Mouse (Mus musculus): ENCODE data around the gene Arl16. TPM values are rescaled to one million over a fixed set of nuclear protein-coding genes. Genes with fewer than 3 reads are reported as not detected.

Gene Arl16
- polyA plus RNA-seq, 1 experiment from 2014 or later: 36.4 TPM

DNA sequence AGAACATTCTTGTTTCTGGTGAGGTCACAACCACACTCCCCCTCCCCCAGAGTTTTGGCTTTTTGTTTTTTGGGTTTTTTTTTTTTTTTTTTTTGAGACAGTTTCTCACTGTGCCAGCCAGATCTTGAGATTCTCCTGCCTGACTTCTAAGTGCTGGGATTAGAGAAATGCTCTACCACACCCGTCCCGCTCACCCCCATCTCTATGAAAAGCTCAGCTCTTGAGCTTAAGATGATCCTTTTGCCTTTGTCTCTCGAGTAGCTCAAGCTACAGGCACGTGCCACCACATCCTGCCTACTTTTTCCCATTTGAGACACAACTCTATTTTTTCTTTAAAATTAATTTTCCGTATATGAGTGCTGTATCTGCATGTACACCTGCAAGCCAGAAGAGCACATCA, 3.0 kb downstream of the Arl16 start:
- peaks cover 64% of the 10 kb centered on the region for H3K36me3 ChIP-seq
- H3K27me3 ChIP-seq (replicated peaks): no peaks in the 10 kb centered on the region
- 88% methylated on average over 5 of the region's 5 CpGs for WGBS

DNA sequence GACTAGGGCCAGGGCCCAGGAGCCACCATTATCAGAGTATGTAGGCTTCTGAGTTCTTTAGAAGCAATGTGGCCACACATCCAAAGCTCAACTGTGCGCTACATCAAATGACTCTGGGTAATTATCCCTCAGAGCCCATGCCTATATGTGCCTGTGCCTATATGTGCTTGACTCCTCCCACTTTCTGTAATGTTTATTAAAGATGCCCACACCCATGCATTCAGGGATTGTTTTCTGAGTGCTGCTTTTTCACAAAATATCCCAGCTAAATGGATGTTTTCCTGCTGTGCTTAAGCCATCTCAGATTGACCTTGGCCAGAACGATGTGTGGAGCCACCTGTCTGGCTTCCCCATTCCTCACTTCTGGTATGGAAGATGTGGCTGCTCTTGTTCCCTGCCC, 3.9 kb downstream of the Arl16 start:
- Histone ChIP-seq H3K9ac (no peak overlapping the region), H3K36me3 (peaks cover 62% of the 10 kb centered on the region), H3K27ac (replicated peaks) (no peak overlapping the region), H3K4me2 (no peak overlapping the region), H3K27me3 (replicated peaks) (no peaks in the 10 kb centered on the region), H3K4me1 (peaks cover 32% of the 10 kb centered on the region), H3K4me3 (no peak overlapping the region), H3K9me3 (no peaks in the 10 kb centered on the region)
- WGBS: 89% methylated on average over 2 of the region's 2 CpGs
- ATAC-seq (ENCODE audit: extremely low read depth, insufficient number of reproducible peaks, low FRiP score, low TSS enrichment): no peak

More for the DNA sequence above, 3.0 kb downstream of the Arl16 start:
- ATAC-seq (ENCODE audit: extremely low read depth, insufficient number of reproducible peaks, low FRiP score, low TSS enrichment): no peak
- Histone ChIP-seq H3K4me1 (peaks cover 27% of the 10 kb centered on the region), H3K27ac (replicated peaks) (no peak overlapping the region), H3K4me3 (no peak overlapping the region), H3K9me3 (no peaks in the 10 kb centered on the region), H3K4me2 (no peak overlapping the region), H3K9ac (no peak overlapping the region)

DNA sequence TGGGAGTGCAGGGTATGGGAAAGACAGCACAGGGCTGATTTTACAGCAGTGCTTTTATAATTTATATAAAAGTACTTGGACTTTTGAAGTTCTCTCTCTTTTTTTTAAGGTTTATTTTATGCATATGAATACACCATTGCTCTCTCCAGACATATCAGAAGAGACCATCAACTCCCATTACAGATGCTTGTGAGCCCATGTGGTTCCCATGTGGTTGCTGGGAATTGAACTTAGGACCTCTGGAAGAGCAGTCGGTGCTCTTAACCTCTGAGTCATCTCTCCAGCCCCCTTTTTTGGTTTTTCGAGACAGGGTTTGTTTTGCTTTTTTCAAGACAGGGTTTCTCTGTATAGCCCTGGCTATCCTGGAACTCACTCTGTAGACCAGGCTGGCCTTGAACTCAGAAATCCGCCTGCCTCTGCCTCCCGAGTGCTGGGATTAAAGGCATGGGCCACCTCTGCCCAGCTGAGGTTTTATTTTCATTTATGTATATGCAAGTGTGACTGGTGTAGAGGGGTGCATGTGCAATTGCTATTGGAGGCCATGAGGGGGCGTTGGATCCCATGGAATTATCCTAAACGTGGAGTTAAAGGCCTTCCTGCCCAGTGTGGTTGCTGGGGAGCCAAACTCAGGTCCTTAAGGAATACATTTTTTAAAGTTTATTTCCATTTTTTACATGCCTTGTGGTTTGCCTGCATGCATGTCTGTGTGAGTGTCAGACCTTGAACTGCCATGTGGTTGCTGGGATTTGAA, 8.4 kb downstream of the Arl16 start:
- H3K4me2 ChIP-seq: peak overlapping the region; percentile 97
- H3K36me3 ChIP-seq: peaks cover 56% of the 10 kb centered on the region
- no peak for ATAC-seq (ENCODE audit: extremely low read depth, insufficient number of reproducible peaks, low FRiP score, low TSS enrichment)
- no peaks in the 10 kb centered on the region for H3K9me3 ChIP-seq
- 63% methylated on average over 6 of the region's 6 CpGs for WGBS
- peak overlapping the region; percentile 94 for H3K4me3 ChIP-seq
- peaks cover 26% of the 10 kb centered on the region for H3K4me1 ChIP-seq
- peak overlapping the region; percentile 99 for H3K9ac ChIP-seq
- peak overlapping the region; percentile 93; the same call in 1 of the 2 replicates for H3K27ac ChIP-seq (replicated peaks)
- no peaks in the 10 kb centered on the region for H3K27me3 ChIP-seq (replicated peaks)

DNA sequence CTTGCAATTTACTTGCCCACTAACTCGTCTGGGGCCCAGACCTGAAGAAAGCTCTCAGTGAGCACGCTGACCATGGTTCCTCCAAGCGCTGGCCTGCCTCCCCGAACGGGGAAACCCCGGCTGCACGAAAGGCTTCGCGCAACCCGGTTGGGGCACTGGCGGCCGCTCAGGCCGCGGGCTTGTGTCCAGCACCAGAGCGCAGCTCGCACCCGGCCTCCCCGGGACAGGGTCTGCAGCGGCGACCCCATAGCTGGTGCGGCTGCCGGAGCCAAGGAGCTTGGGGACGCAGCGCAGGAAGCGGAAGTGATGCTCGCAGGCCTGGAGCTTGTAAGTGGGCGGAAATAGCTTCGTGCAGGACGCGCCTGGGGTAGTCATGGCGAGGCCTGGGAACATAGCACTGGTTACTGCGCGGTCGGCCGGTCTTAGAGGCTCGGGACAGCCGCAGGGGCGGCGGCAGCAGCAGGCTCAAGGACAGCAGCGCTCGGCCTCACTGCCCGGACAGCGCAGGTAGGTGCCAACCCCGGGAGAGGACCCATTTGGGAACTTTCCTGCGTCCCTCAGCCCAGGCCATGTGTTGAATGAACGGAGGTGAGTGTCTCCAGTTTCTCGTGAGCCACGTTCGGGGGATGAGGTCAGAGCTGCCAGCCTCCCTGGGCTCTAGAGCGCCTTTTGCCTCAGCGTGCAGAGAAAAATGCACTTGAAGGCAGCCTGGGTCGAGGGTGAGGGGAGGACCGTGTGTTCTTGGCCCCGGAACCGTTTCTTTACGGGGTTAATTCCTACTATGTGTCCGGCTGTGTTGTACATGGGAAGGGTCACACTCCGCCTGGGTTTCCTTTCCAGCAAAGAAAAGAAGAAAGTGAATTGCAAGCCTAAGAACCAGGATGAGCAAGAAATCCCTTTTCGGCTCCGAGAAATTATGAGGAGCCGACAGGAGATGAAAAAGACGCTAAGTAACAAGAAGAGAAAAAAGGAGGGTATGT, 9.3 kb downstream of the Arl16 start, which contains the start of the genes Oxld1 and Ccdc137:
Gene Oxld1, minus strand, starts transcription at position 297 of the 980 bp plus-strand sequence.
Gene Ccdc137, plus strand, starts transcription at position 344 of the 980 bp plus-strand sequence.
- Histone ChIP-seq H3K4me1 (peaks cover 26% of the 10 kb centered on the region), H3K9me3 (no peaks in the 10 kb centered on the region), H3K9ac (peak within 1 kb of the TSS; percentile 99), H3K27ac (replicated peaks) (peak within 1 kb of the TSS; percentile 93), H3K4me3 (peak within 1 kb of the TSS; percentile 94), H3K36me3 (peaks cover 47% of the 10 kb centered on the region), H3K4me2 (peak within 1 kb of the TSS; percentile 97), H3K27me3 (replicated peaks) (no peaks in the 10 kb centered on the region; the same call in 1 of the 2 replicates)
- 3% methylated on average over 62 of the region's 62 CpGs for WGBS
- ATAC-seq (ENCODE audit: extremely low read depth, insufficient number of reproducible peaks, low FRiP score, low TSS enrichment): peak; percentile 72

DNA sequence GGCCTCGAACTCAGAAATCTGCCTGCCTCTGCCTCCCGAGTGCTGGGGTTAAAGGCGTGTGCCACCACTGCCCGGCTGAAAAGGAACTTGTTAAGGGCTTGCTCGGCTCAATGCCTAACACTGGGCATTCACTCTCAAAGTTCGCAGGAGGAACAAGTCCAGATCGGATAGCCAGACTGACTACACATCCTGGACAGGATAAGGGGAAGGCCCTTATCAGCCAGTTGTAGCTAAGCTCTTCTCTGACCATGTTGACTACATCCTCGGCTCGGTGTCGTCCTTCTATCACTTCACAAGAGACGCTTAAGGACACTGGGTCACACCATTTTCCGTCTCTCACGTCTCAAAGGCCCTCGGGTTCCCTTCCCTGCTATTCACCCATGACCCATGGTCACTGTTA, 10.0 kb downstream of the Arl16 start:
- H3K4me2 ChIP-seq: peak overlapping the region; percentile 97
- peak overlapping the region; percentile 93 for H3K27ac ChIP-seq (replicated peaks)
- H3K9me3 ChIP-seq: no peaks in the 10 kb centered on the region
- no peaks in the 10 kb centered on the region; the same call in 1 of the 2 replicates for H3K27me3 ChIP-seq (replicated peaks)
- H3K36me3 ChIP-seq: peaks cover 40% of the 10 kb centered on the region
- peaks cover 26% of the 10 kb centered on the region for H3K4me1 ChIP-seq
- WGBS: 16% methylated on average over 14 of the region's 14 CpGs
- no peak for ATAC-seq (ENCODE audit: extremely low read depth, insufficient number of reproducible peaks, low FRiP score, low TSS enrichment)
- peak overlapping the region; percentile 94 for H3K4me3 ChIP-seq
- H3K9ac ChIP-seq: peak overlapping the region; percentile 99

DNA sequence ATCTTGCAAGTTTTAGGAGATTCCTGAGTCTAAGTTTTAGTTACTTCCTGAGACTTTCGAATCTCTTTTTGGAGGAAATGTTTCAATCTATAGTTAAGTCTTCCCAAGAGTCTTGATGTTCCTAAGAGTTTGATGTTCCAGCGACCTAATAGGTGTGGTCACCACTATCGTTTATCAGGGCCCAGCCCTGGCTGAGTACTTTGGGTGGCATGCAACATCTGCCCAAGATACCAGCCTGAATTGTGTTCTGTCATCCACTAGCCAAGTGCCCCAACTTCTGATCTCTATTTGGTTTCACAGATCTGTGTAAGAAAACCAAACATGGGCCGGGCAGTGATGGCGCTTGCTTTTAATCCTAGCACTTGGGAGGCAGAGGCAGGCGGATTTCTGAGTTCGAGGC, 12.0 kb downstream of the Arl16 start:
- ATAC-seq (ENCODE audit: extremely low read depth, insufficient number of reproducible peaks, low FRiP score, low TSS enrichment): no peak
- Histone ChIP-seq H3K4me3 (no peak overlapping the region), H3K9me3 (no peaks in the 10 kb centered on the region), H3K4me2 (no peak overlapping the region), H3K4me1 (peaks cover 26% of the 10 kb centered on the region), H3K9ac (no peak overlapping the region), H3K36me3 (peaks cover 22% of the 10 kb centered on the region), H3K27me3 (replicated peaks) (no peaks in the 10 kb centered on the region; the same call in 1 of the 2 replicates), H3K27ac (replicated peaks) (no peak overlapping the region)
- WGBS: 90% methylated on average over 7 of the region's 7 CpGs

DNA sequence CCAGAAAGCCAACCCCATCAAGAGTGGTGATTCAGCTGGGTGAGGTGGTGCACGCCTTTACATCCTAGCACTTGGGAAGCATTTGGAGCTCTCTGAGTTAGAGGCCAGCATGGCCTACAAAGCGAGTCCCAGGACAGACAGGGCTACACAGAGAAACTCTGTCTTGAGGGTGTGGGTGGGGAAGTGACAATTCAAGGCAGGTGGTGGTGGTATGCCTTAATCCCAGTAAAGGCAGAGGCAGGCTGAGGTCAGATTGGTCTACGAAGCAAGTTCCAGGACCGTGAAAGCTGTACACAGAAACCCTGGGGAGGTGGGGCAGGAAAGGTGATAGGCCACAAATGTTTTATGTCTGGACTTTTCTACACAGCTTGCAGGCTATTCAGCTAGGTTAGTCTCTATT, 12.4 kb downstream of the Arl16 start:
- no peak overlapping the region for H3K4me3 ChIP-seq
- H3K9ac ChIP-seq: no peak overlapping the region
- no peak overlapping the region for H3K4me2 ChIP-seq
- H3K27ac ChIP-seq (replicated peaks): no peak overlapping the region
- no peak for ATAC-seq (ENCODE audit: extremely low read depth, insufficient number of reproducible peaks, low FRiP score, low TSS enrichment)
- H3K4me1 ChIP-seq: peaks cover 26% of the 10 kb centered on the region
- no peaks in the 10 kb centered on the region; the same call in 1 of the 2 replicates for H3K27me3 ChIP-seq (replicated peaks)
- WGBS: 92% methylated on average over 4 of the region's 4 CpGs
- no peaks in the 10 kb centered on the region for H3K9me3 ChIP-seq
- peaks cover 19% of the 10 kb centered on the region for H3K36me3 ChIP-seq

DNA sequence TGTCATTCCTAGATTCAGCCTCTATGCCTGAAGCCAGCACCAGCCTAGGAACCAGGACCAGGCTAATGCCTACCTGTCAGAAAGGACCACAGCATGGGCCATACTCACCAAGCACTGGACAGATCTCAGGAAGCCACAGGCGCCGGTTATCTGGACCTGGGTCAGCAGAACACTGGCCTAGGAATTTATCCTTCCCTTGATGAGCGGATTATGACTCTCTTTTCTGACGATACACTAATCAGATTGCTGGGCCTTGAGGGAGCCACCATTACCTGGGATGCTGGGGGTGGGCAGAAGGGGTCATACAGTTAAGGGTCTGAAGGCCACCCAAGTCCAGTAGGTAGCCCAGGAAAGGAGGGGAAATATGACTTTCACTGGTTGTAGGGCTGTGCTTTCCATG, 14.1 kb downstream of the Arl16 start, which contains the start of gene Pde6g:
Gene Pde6g, minus strand, starts transcription at position 195 of the 400 bp plus-strand sequence.
- no peak for ATAC-seq (ENCODE audit: extremely low read depth, insufficient number of reproducible peaks, low FRiP score, low TSS enrichment)
- WGBS: 75% methylated on average over 4 of the region's 4 CpGs
- H3K27ac ChIP-seq (replicated peaks): no peak within 1 kb of the TSS
- H3K9ac ChIP-seq: no peak within 1 kb of the TSS
- H3K4me2 ChIP-seq: no peak within 1 kb of the TSS
- H3K4me1 ChIP-seq: peaks cover 14% of the 10 kb centered on the region
- H3K27me3 ChIP-seq (replicated peaks): no peaks in the 10 kb centered on the region; the same call in 1 of the 2 replicates
- H3K4me3 ChIP-seq: no peak within 1 kb of the TSS
- peaks cover 12% of the 10 kb centered on the region for H3K36me3 ChIP-seq
- H3K9me3 ChIP-seq: no peaks in the 10 kb centered on the region

DNA sequence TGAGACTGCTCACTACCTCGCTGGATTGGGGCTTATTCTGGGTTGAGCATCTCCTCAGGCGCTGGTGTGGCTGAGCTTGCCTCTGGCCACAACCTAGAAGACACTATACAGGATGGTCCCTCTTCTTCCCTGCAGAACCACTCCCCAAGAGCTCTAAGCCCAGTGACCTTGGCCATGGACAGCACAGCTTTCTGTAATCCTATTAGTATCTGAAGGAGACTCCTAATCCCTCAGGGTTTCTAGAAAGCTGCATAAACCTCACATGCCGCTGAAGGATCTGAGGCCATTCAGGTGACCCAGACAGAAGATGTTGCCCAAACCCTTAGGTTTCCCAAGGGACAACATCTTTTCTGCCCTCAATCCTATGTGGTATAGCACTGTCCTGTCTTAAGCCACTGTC, 15.2 kb downstream of the Arl16 start:
- 68% methylated on average over 3 of the region's 3 CpGs for WGBS

DNA sequence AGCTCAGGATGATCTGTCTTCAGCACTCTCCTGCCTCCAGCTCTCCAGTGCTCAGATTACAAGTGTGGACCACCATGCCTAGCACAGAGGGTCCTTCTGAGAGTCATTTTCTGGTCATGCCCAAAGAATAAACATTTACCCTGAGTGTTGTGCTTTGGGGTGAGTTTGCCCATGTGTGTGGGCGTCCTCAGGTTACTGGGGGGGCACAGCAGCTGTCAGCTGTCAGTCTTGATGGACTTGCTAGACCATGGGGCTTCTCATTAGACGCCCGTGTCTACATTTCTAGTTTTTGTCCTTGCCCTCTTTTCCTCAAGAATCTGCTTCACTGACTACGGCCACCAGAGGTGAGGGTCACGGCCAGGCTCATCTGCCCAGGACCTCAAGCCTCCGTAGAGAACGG, 20.2 kb downstream of the Arl16 start:
- WGBS: 75% methylated on average over 7 of the region's 7 CpGs
- Histone ChIP-seq H3K36me3 (no peaks in the 10 kb centered on the region), H3K27ac (replicated peaks) (no peak overlapping the region), H3K9me3 (no peaks in the 10 kb centered on the region), H3K4me2 (no peak overlapping the region), H3K4me3 (no peak overlapping the region), H3K4me1 (0 out of 2 replicates have a peak, but pooled peaks cover 7% of the 10 kb centered on the region), H3K9ac (no peak overlapping the region), H3K27me3 (replicated peaks) (no peaks in the 10 kb centered on the region)
- ATAC-seq (ENCODE audit: extremely low read depth, insufficient number of reproducible peaks, low FRiP score, low TSS enrichment): no peak

More for the DNA sequence above, 15.2 kb downstream of the Arl16 start:
- Histone ChIP-seq H3K36me3 (peaks cover 12% of the 10 kb centered on the region), H3K9ac (no peak overlapping the region), H3K4me3 (no peak overlapping the region), H3K4me2 (no peak overlapping the region), H3K27ac (replicated peaks) (no peak overlapping the region), H3K27me3 (replicated peaks) (no peaks in the 10 kb centered on the region; the same call in 1 of the 2 replicates), H3K4me1 (peaks cover 10% of the 10 kb centered on the region), H3K9me3 (no peaks in the 10 kb centered on the region)
- no peak for ATAC-seq (ENCODE audit: extremely low read depth, insufficient number of reproducible peaks, low FRiP score, low TSS enrichment)

DNA sequence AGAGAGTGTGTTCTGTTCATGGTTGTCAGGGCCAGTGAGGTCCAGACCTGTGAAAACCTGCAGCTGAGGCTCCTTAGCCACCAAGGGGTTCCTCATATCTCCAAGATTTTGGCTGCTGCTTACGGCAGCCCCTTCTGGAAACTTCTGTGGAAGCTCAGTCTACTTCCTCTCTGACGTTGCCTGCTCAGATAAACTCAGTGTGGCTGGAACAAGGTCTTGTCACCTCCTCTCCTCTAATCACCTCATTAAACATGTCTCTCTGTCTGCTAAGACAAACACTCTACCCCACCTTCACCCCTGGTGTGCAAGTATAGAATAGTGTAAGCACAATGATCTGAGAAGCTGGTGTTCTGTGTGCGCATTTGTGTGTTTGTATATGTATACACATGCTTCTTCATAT, 21.9 kb downstream of the Arl16 start:
- Histone ChIP-seq H3K9ac (no peak overlapping the region), H3K27ac (replicated peaks) (no peak overlapping the region), H3K4me2 (no peak overlapping the region), H3K36me3 (no peaks in the 10 kb centered on the region), H3K4me1 (0 out of 2 replicates have a peak, but pooled peaks cover 7% of the 10 kb centered on the region), H3K27me3 (replicated peaks) (no peaks in the 10 kb centered on the region; the same call in 1 of the 2 replicates), H3K9me3 (no peaks in the 10 kb centered on the region), H3K4me3 (no peak overlapping the region)
- ATAC-seq (ENCODE audit: extremely low read depth, insufficient number of reproducible peaks, low FRiP score, low TSS enrichment): no peak
- WGBS: 46% methylated on average over 3 of the region's 3 CpGs

Measured in heart, embryonic 13.5 days (tissue).